Mouse (Mus musculus) heart, embryonic 13.5 days (tissue): ENCODE measurements at regions not wholly inside any gene's neighbourhood (a gene's known extent, or its start where the extent isn't known, plus 50 kb on each side); places are given as distances from the start of the nearest gene placed in this dataset.
"Not testable (repeated sequence)": the region's sequence is repeated elsewhere in the genome, so short reads cannot be mapped to it uniquely, and the experiment has no call there.

Experiments
- ATAC-seq: fragments of 200-750 bp; cut with Nextera tagmentation; 2 replicates; pipeline ENCODE4 v1.8.0; 2017; ENCODE audit warnings: moderate TSS enrichment; ENCODE audit not compliant: insufficient number of reproducible peaks, low FRiP score, low TSS enrichment; ENCODE audit errors: extremely low read depth
- H3K27ac ChIP-seq: fragments of 300-500 bp; sonication (generic); replicated peaks from 2 replicates; pipeline ENCODE4 v1.5.1; 2015; ENCODE audit warnings: moderate library complexity, mild to moderate bottlenecking, inconsistent platforms
- H3K27me3 ChIP-seq: fragments of 300-500 bp; sonication (generic); replicated peaks from 2 replicates; pipeline ENCODE4 v1.6.1; 2015; ENCODE audit warnings: mild to moderate bottlenecking, inconsistent platforms
- H3K36me3 ChIP-seq: fragments of 300-500 bp; sonication (generic); 2 replicates; pipeline ENCODE4 v1.6.1; 2015; ENCODE audit warnings: mild to moderate bottlenecking, inconsistent platforms
- H3K4me1 ChIP-seq: fragments of 300-500 bp; sonication (generic); 2 replicates; pipeline ENCODE4 v1.6.1; 2015; ENCODE audit warnings: inconsistent platforms
- H3K4me2 ChIP-seq: fragments of 300-500 bp; sonication (generic); 2 replicates; pipeline ENCODE4 v1.6.1; 2015; ENCODE audit warnings: inconsistent platforms, mild to moderate bottlenecking, moderate library complexity
- H3K4me3 ChIP-seq: fragments of 300-500 bp; sonication (generic); 2 replicates; pipeline ENCODE4 v1.5.1; 2015; ENCODE audit warnings: moderate library complexity, mild to moderate bottlenecking, inconsistent platforms
- H3K9ac ChIP-seq: fragments of 300-500 bp; sonication (generic); 2 replicates; pipeline ENCODE4 v1.6.1; 2015; ENCODE audit warnings: inconsistent platforms, mild to moderate bottlenecking, moderate library complexity
- H3K9me3 ChIP-seq: fragments of 300-500 bp; sonication (generic); 2 replicates; pipeline ENCODE4 v1.6.1; 2016; ENCODE audit warnings: inconsistent platforms
- WGBS: fragments of 180-500 bp; shearing (Covaris S2); methylation state at CpG from one replicate; pipeline ENCODE4 v1.1.7; 2015; ENCODE audit warnings: mixed read lengths; 5-methylcytosine and 5-hydroxymethylcytosine counted together

GRCm38 (mm10) chr17:4610481-4610880 is 383.7 kb upstream of the Arid1b start:
- Histone ChIP-seq H3K9ac (no peak overlapping the region), H3K36me3 (no peaks in the 10 kb centered on the region), H3K4me2 (no peak overlapping the region), H3K4me1 (peaks cover 7% of the 10 kb centered on the region; the same call in 1 of the 2 replicates), H3K9me3 (no peaks in the 10 kb centered on the region), H3K27ac (no peak overlapping the region), H3K4me3 (no peak overlapping the region), H3K27me3 (no peaks in the 10 kb centered on the region)
- 64% methylated on average over 8 of the region's 8 CpGs for WGBS
- ATAC-seq, result no peak

- Histone ChIP-seq H3K36me3 (no peaks in the 10 kb centered on the region), H3K4me1 (peaks cover 7% of the 10 kb centered on the region; the same call in 1 of the 2 replicates), H3K4me3 (no peak overlapping the region), H3K4me2 (no peak overlapping the region), H3K9me3 (no peaks in the 10 kb centered on the region), H3K9ac (no peak overlapping the region), H3K27me3 (no peaks in the 10 kb centered on the region), H3K27ac (no peak overlapping the region)
- ATAC-seq, result no peak
- 80% methylated on average over 5 of the region's 5 CpGs for WGBS
These were observed 383.1 kb upstream of the Arid1b start for GRCm38 (mm10) chr17:4610993-4611392.

GRCm38 (mm10) chr17:4611711-4612110 is 382.4 kb upstream of the Arid1b start:
- ATAC-seq, result no peak
- WGBS, result 77% methylated on average over 2 of the region's 2 CpGs
- no peaks in the 10 kb centered on the region for H3K36me3 ChIP-seq
- peaks cover 7% of the 10 kb centered on the region; the same call in 1 of the 2 replicates for H3K4me1 ChIP-seq
- H3K9me3 ChIP-seq, result no peaks in the 10 kb centered on the region
- no peak overlapping the region for H3K27ac ChIP-seq
- no peak overlapping the region for H3K9ac ChIP-seq
- H3K4me3 ChIP-seq, result no peak overlapping the region
- no peaks in the 10 kb centered on the region for H3K27me3 ChIP-seq
- no peak overlapping the region; the same call in 1 of the 2 replicates for H3K4me2 ChIP-seq

GRCm38 (mm10) chr17:4612136-4612535 is 382.0 kb upstream of the Arid1b start:
- Histone ChIP-seq H3K27me3 (no peaks in the 10 kb centered on the region), H3K27ac (no peak overlapping the region), H3K4me1 (peaks cover 7% of the 10 kb centered on the region; the same call in 1 of the 2 replicates), H3K9me3 (no peaks in the 10 kb centered on the region), H3K36me3 (no peaks in the 10 kb centered on the region), H3K4me2 (peak overlapping the region; percentile 19), H3K9ac (no peak overlapping the region), H3K4me3 (no peak overlapping the region)
- WGBS, result 37% methylated on average over 10 of the region's 10 CpGs
- ATAC-seq, result no peak

GRCm38 (mm10) chr17:4612741-4613140 is 381.4 kb upstream of the Arid1b start:
- H3K27me3 ChIP-seq, result no peaks in the 10 kb centered on the region
- no peak overlapping the region for H3K9ac ChIP-seq
- H3K9me3 ChIP-seq, result no peaks in the 10 kb centered on the region
- H3K27ac ChIP-seq, result no peak overlapping the region
- no peak for ATAC-seq
- H3K4me3 ChIP-seq, result no peak overlapping the region
- WGBS, result 76% methylated on average over 7 of the region's 7 CpGs
- no peaks in the 10 kb centered on the region for H3K36me3 ChIP-seq
- H3K4me1 ChIP-seq, result peaks cover 7% of the 10 kb centered on the region; the same call in 1 of the 2 replicates
- H3K4me2 ChIP-seq, result no peak overlapping the region

GRCm38 (mm10) chr17:4620361-4620760 is 373.8 kb upstream of the Arid1b start:
- no peak for ATAC-seq
- no peaks in the 10 kb centered on the region for H3K4me1 ChIP-seq
- no peaks in the 10 kb centered on the region for H3K9me3 ChIP-seq
- no peak overlapping the region for H3K4me3 ChIP-seq
- H3K4me2 ChIP-seq, result no peak overlapping the region
- no peak overlapping the region for H3K9ac ChIP-seq
- H3K27me3 ChIP-seq, result no peaks in the 10 kb centered on the region
- no peak overlapping the region for H3K27ac ChIP-seq
- H3K36me3 ChIP-seq, result no peaks in the 10 kb centered on the region

GRCm38 (mm10) chr17:4626126-4626525 is 368.0 kb upstream of the Arid1b start:
- H3K27ac ChIP-seq, H3K9me3 ChIP-seq, H3K9ac ChIP-seq, H3K27me3 ChIP-seq, H3K36me3 ChIP-seq, H3K4me2 ChIP-seq, H3K4me3 ChIP-seq, ATAC-seq, H3K4me1 ChIP-seq: not testable (repeated sequence)
- 88% methylated on average over 1 of the region's 1 CpGs for WGBS

GRCm38 (mm10) chr17:4627542-4627941 is 366.6 kb upstream of the Arid1b start:
- Histone ChIP-seq H3K4me1 (no peaks in the 10 kb centered on the region), H3K27me3 (no peaks in the 10 kb centered on the region), H3K4me3 (no peak overlapping the region), H3K36me3 (no peaks in the 10 kb centered on the region), H3K27ac (no peak overlapping the region), H3K4me2 (no peak overlapping the region), H3K9ac (no peak overlapping the region), H3K9me3 (no peaks in the 10 kb centered on the region)
- no peak for ATAC-seq
- 74% methylated on average over 7 of the region's 7 CpGs for WGBS

- Histone ChIP-seq H3K4me3 (no peak overlapping the region), H3K4me2 (no peak overlapping the region), H3K9ac (no peak overlapping the region), H3K9me3 (no peaks in the 10 kb centered on the region), H3K36me3 (no peaks in the 10 kb centered on the region), H3K27me3 (no peaks in the 10 kb centered on the region), H3K4me1 (no peaks in the 10 kb centered on the region), H3K27ac (no peak overlapping the region)
- ATAC-seq, result no peak
- WGBS, result 82% methylated on average over 4 of the region's 4 CpGs
These were observed 363.0 kb upstream of the Arid1b start for GRCm38 (mm10) chr17:4631122-4631521.

- WGBS, result 73% methylated on average over 2 of the region's 2 CpGs
- Histone ChIP-seq H3K27me3 (no peaks in the 10 kb centered on the region), H3K9ac (no peak overlapping the region), H3K9me3 (no peaks in the 10 kb centered on the region), H3K4me1 (peaks cover 8% of the 10 kb centered on the region), H3K4me2 (no peak overlapping the region), H3K36me3 (no peaks in the 10 kb centered on the region), H3K27ac (no peak overlapping the region), H3K4me3 (no peak overlapping the region)
- no peak for ATAC-seq
These were observed 361.6 kb upstream of the Arid1b start for GRCm38 (mm10) chr17:4632506-4632905.

- Histone ChIP-seq H3K4me2 (no peak overlapping the region), H3K27ac (no peak overlapping the region), H3K9ac (no peak overlapping the region), H3K4me3 (no peak overlapping the region), H3K36me3 (no peaks in the 10 kb centered on the region), H3K27me3 (no peaks in the 10 kb centered on the region), H3K4me1 (peaks cover 8% of the 10 kb centered on the region), H3K9me3 (no peaks in the 10 kb centered on the region)
- 44% methylated on average over 3 of the region's 3 CpGs for WGBS
- ATAC-seq, result no peak
These were observed 360.4 kb upstream of the Arid1b start for GRCm38 (mm10) chr17:4633771-4634170.

GRCm38 (mm10) chr17:4636796-4637353 is 357.3 kb upstream of the Arid1b start:
- Histone ChIP-seq H3K4me1 (peaks cover 8% of the 10 kb centered on the region), H3K9ac (0 out of 2 replicates have a peak overlapping the region, but pooled peaks have one; percentile 19), H3K27me3 (no peaks in the 10 kb centered on the region), H3K36me3 (no peaks in the 10 kb centered on the region), H3K4me2 (peak overlapping the region; percentile 13; the same call in 1 of the 2 replicates), H3K9me3 (no peaks in the 10 kb centered on the region), H3K4me3 (no peak overlapping the region), H3K27ac (peak overlapping the region; percentile 39; the same call in 1 of the 2 replicates)
- WGBS, result 34% methylated on average over 5 of the region's 5 CpGs
- no peak for ATAC-seq
